Mouse (Mus musculus) small intestine, adult 2 months (tissue): ENCODE data around the gene Sacs. TPM values are rescaled to one million over a fixed set of nuclear protein-coding genes. Genes with fewer than 3 reads are reported as not detected.
A peak's percentile ranks its signal among the peaks of the same experiment; 100 is the strongest.
"Not testable (repeated sequence)": the region's sequence is repeated elsewhere in the genome, so short reads cannot be mapped to it uniquely, and the experiment has no call there.

Experiments used
- H3K27ac ChIP-seq: fragments of 200-500 bp; 2 replicates; pipeline ENCODE4 v1.5.1; 2012; ENCODE audit warnings: low read depth, low read length, control low read depth, inconsistent platforms; ENCODE audit not compliant: insufficient read depth
- H3K27me3 ChIP-seq: fragments of 200-500 bp; 2 replicates; pipeline ENCODE4 v1.6.1; 2012; ENCODE audit warnings: mild to moderate bottlenecking, moderate library complexity, low read length, inconsistent platforms; ENCODE audit not compliant: control insufficient read depth, insufficient read depth
- H3K36me3 ChIP-seq: fragments of 200-500 bp; 2 replicates; pipeline ENCODE4 v1.6.1; 2012; ENCODE audit warnings: mild to moderate bottlenecking, low read length, control low read depth, inconsistent platforms; ENCODE audit not compliant: control insufficient read depth, insufficient read depth
- H3K4me1 ChIP-seq: fragments of 200-500 bp; 2 replicates; pipeline ENCODE4 v1.6.1; 2012; ENCODE audit warnings: low read length, inconsistent platforms, mixed read lengths; ENCODE audit not compliant: control insufficient read depth, insufficient read depth, insufficient read length
- H3K4me3 ChIP-seq: fragments of 200-500 bp; 2 replicates; pipeline ENCODE4 v1.5.1; 2012; ENCODE audit warnings: low read depth, mild to moderate bottlenecking, control low read depth, inconsistent platforms, low read length, moderate library complexity
- CTCF ChIP-seq: fragments of 200-500 bp; IDR thresholded peaks from 2 replicates; pipeline ENCODE4 v1.5.1; 2012; ENCODE audit warnings: low read depth, mild to moderate bottlenecking, control low read depth, inconsistent platforms, low read length, moderate library complexity, mixed read lengths; ENCODE audit not compliant: insufficient replicate concordance, insufficient read length; ENCODE audit errors: extremely low read depth
- POLR2A ChIP-seq: fragments of 200-500 bp; IDR thresholded peaks from 2 replicates; pipeline ENCODE4 v1.6.1; 2012; ENCODE audit warnings: low read depth, mild to moderate bottlenecking, control low read depth, inconsistent platforms, low read length, moderate library complexity
- WGBS: fragments of 180-500 bp; shearing (Covaris S2); methylation state at CpG from one replicate; pipeline ENCODE4 v1.1.7; 2018; 5-methylcytosine and 5-hydroxymethylcytosine counted together
- polyA plus RNA-seq: library from polyadenylated mRNA; depleted of rRNA; stranded (reverse); fragments of >200 nt; gene quantifications from 2 replicates; pipeline ENCODE4 v1.2.3, GENCODE M21; 2012

Sacs gene
- polyA plus RNA-seq, 1 experiment: 0.16 TPM

GRCm38 (mm10) chr14:61138727-61139067 is 440 bp downstream of the Sacs start:
- no peaks in the 10 kb centered on the region; the same call in 1 of the 2 replicates for H3K27me3 ChIP-seq
- H3K4me1 ChIP-seq: peaks cover 3% of the 10 kb centered on the region; the same call in 1 of the 2 replicates
- peak overlapping the region; percentile 50 for H3K4me3 ChIP-seq
- WGBS: 33% methylated on average over 8 of the region's 8 CpGs
- H3K36me3 ChIP-seq: no peaks in the 10 kb centered on the region
- no peak for TF ChIP-seq POLR2A
- no peak for TF ChIP-seq CTCF
- H3K27ac ChIP-seq: no peak overlapping the region

- Histone ChIP-seq H3K27me3 (no peaks in the 10 kb centered on the region; the same call in 1 of the 2 replicates), H3K4me3 (no peak overlapping the region), H3K27ac (no peak overlapping the region), H3K4me1 (peaks cover 2% of the 10 kb centered on the region; the same call in 1 of the 2 replicates), H3K36me3 (no peaks in the 10 kb centered on the region)
- TF ChIP-seq CTCF (no peak), POLR2A (no peak)
- 35% methylated on average over 8 of the region's 8 CpGs for whole genome bisulfite sequencing
These were observed 5.1 kb downstream of the Sacs start for GRCm38 (mm10) chr14:61143358-61143757.

GRCm38 (mm10) chr14:61143869-61144268 is 5.6 kb downstream of the Sacs start:
- Histone ChIP-seq H3K4me3 (no peak overlapping the region), H3K27me3 (no peaks in the 10 kb centered on the region), H3K27ac (no peak overlapping the region), H3K4me1 (no peaks in the 10 kb centered on the region), H3K36me3 (no peaks in the 10 kb centered on the region)
- WGBS: 26% methylated on average over 11 of the region's 11 CpGs
- TF ChIP-seq POLR2A (no peak), CTCF (peak; percentile 58; the same call in 1 of the 2 replicates)

- H3K4me1 ChIP-seq, H3K4me3 ChIP-seq: not testable (repeated sequence)
- WGBS: 87% methylated on average over 13 of the region's 13 CpGs
These were observed 12.2 kb downstream of the Sacs start for GRCm38 (mm10) chr14:61150416-61150815.

GRCm38 (mm10) chr14:61154900-61155585 is 16.8 kb downstream of the Sacs start:
- 72% methylated on average over 6 of the region's 6 CpGs for WGBS
- no peak for TF ChIP-seq CTCF
- no peak for TF ChIP-seq POLR2A
- Histone ChIP-seq H3K4me1 (no peaks in the 10 kb centered on the region), H3K27me3 (no peaks in the 10 kb centered on the region), H3K27ac (no peak overlapping the region), H3K4me3 (no peak overlapping the region), H3K36me3 (no peaks in the 10 kb centered on the region)

More at GRCm38 (mm10) chr14:61150416-61150815, 12.2 kb downstream of the Sacs start:
- not testable (repeated sequence) for H3K27ac ChIP-seq, H3K27me3 ChIP-seq, H3K36me3 ChIP-seq

GRCm38 (mm10) chr14:61155687-61156086 is 17.4 kb downstream of the Sacs start:
- TF ChIP-seq CTCF: no peak
- no peak for TF ChIP-seq POLR2A
- Histone ChIP-seq H3K27ac (no peak overlapping the region), H3K36me3 (no peaks in the 10 kb centered on the region), H3K4me1 (no peaks in the 10 kb centered on the region), H3K4me3 (no peak overlapping the region), H3K27me3 (no peaks in the 10 kb centered on the region)

GRCm38 (mm10) chr14:61157426-61157825 is 19.2 kb downstream of the Sacs start:
- 82% methylated on average over 7 of the region's 7 CpGs for WGBS
- H3K27me3 ChIP-seq: not testable (repeated sequence)

GRCm38 (mm10) chr14:61160920-61161319 is 22.7 kb downstream of the Sacs start:
- H3K27me3 ChIP-seq: no peaks in the 10 kb centered on the region
- no peaks in the 10 kb centered on the region for H3K36me3 ChIP-seq
- no peak overlapping the region for H3K4me3 ChIP-seq
- H3K27ac ChIP-seq: no peak overlapping the region
- TF ChIP-seq CTCF: no peak
- TF ChIP-seq POLR2A: no peak
- H3K4me1 ChIP-seq: no peaks in the 10 kb centered on the region
- 81% methylated on average over 1 of the region's 1 CpGs for WGBS

More at GRCm38 (mm10) chr14:61157426-61157825, 19.2 kb downstream of the Sacs start:
- H3K4me3 ChIP-seq, H3K27ac ChIP-seq, H3K36me3 ChIP-seq, H3K4me1 ChIP-seq: not testable (repeated sequence)
